Mouse (Mus musculus) embryo, embryonic 11.5 days (tissue): ENCODE data around the gene Tex12.

Experiments
- DNase-seq: peaks from one replicate; pipeline ENCODE4 v3.0.0-alpha.2; 2012; ENCODE audit warnings: low read depth, low spot score

Tex12 gene

GRCm38 (mm10) chr9:50561918-50562360 lies 814 bp upstream of the Tex12 start:
- DNase-seq, result no peak

GRCm38 (mm10) chr9:50555094-50555446 lies 6.1 kb downstream of the Tex12 start, which contains the start of gene Bco2:
Gene Bco2 (minus strand): TSS chr9:50555181.
- DNase-seq, result no peak

GRCm38 (mm10) chr9:50554241-50555093 lies 6.7 kb downstream of the Tex12 start, which contains the start of gene Il18:
Gene Il18 (plus strand): TSS chr9:50554827.
- no peak for DNase-seq

DNA sequence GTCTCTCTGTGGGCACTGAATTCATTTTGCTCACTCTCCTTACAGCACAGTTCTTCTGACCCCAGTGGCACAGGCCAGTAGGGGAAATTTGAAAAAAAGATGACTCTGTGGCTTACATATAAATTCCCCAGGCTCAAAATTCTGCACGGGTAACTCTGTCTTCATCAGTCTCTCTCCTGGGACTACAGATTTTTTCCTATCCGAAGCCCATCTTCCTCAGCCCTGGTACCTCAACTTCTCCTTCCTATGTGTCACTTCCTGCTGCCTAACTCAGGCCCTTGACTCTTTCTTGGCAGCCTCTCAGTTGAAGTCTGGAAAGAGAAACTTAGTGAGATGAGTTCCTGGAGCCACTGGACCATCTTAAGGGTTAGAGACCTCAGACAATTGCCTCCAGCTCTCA lies 7.6 kb downstream of the Tex12 start:
- no peak for DNase-seq

DNA sequence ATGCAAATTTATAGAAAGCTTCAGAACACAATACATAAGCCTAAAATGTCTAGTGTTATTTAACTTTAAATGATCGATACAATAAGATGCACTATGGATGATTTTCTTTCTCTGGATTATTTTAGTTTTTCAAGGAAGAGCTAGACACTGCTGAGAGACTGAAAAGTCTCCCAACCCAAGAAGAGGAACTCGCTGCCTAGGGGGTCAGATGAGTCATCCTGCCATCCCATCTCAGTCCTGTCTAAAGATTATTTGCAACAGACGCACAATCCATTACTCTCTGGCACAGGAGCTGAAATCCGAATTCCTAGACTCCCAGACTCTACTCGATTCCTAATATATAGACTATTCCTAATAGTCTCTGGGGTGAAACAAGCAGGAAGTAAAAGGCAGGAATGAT lies 8.9 kb downstream of the Tex12 start:
- DNase-seq, result no peak

DNA sequence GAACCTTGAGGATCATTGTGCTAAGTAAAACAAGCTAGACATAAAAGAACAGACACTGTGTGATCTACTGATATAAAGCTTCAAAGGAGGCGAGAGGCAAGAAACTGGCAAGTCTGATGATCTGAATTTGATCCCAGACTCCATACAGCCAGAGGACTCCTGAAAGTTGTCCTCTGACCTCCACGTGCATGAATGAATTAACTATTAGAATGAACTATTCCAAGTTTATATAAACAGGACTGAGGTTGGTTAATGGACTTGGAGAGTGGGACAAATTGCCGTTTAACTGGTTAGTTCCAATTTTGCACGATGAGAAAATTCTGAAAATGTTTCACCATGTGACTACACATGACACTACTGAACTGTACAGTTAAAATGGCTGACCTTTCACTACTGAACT lies 12.2 kb downstream of the Tex12 start:
- no peak for DNase-seq

- DNase-seq, result no peak
Measured at GRCm38 (mm10) chr9:50547859-50548478, 13.2 kb downstream of the Tex12 start.

GRCm38 (mm10) chr9:50542401-50542800 lies 18.7 kb downstream of the Tex12 start:
- no peak for DNase-seq

DNA sequence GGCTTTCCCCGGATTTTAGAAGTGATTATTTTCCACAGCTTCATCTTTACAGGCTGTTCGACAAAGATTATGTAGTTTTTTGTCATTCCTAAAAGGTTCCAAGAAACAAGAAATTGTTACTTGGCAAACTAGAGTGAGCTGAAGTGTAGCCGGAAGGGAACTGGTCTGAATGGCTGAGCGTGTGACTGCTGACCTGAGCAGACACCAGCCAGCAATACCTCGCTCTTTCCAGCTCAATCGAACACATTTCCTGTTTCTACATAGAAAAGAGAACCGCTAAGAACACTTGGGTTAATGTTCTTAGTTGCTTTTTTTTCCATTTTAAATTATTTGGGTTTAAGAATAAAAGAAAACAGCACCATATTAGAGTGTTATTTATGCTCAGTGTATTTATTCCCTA lies 21.0 kb downstream of the Tex12 start:
- no peak for DNase-seq

DNA sequence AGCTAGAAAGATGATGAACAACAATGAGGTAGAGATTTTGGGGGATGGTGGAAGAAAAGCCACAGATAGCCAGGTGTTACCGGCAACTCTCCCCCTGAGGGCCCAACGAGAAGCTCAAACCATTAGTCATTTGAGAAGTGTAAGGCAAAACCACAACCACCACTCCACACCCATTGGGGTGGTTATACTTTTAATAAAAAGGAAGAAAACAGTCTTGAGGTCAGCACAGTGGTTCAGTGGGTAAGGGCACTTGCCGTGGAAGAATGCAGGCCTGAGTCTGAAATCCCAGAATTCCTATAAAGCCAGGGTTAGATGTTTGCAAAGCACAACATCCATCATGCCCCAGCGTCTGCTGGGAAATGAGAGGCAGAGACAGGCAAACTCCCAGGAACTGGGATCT lies 23.8 kb downstream of the Tex12 start:
- DNase-seq, result no peak

DNA sequence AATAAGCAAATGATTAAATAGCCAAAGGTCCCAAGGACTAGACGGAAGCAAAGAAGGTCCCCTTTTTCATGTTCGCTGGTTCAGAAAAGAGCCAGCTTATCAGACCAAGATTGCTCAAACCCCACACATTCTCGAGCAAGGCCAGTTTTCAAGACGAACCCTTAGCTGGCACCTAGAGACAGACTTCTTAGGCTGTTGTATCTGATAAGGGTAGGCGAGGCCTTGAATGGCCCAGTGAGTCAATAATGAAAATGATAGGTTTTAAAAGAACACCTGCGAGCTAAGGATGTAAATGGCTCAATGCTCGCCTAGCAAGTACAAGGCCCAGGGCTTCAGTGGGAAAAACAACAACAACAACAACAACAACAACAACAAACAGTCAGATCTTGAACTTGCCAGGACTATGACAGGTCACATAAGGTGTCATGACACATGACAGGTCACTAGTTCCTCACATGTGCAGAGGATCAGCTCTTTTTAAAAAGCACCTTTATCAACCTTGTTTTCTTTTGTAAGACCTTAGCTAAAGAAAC lies 24.5 kb downstream of the Tex12 start:
- DNase-seq, result no peak

DNA sequence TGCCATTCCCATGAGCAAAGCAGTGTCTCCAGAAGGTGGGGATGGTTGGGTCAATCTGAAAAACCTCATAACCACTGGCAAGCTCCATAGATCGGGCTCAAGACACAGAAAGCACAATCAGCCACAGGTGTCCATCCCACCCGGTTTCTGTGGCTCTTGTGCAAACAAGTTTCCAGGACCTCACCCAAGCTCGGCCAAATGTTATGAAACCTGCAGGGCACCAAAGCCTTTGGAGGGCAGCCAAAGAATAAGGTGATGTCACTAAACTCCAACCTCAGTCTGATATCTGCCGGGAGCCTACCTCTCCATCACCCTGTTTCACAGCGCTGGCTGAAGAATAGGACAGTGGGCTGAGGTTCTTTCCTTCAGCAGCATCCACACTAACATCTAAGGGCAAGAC lies 25.2 kb downstream of the Tex12 start:
- DNase-seq, result no peak

- no peak for DNase-seq
Measured at GRCm38 (mm10) chr9:50533791-50534190, 27.3 kb downstream of the Tex12 start.

DNA sequence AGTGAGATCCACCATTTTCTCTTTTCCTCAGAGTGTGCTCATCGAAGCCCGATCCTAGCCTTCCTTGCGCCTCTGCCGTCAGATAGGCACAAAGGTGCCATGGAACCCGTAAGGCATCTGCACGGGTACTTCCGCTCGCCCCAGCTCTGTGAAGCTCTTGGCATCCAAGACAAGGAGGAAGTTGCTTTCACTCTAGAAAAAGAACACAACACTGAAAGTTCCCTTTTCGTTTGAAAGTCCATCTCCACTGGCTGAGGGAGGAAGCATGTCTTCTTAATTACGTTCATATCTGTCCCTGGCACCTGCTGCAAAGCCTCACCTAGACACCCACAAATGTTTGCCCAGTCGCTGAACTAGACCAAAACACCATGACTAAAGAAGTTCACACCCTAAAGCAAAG lies 27.8 kb downstream of the Tex12 start:
- DNase-seq, result no peak

- DNase-seq, result no peak
Measured at GRCm38 (mm10) chr9:50530890-50531289, 30.2 kb downstream of the Tex12 start.

- peak; percentile 97 for DNase-seq
Measured at GRCm38 (mm10) chr9:50528293-50528892, 32.7 kb downstream of the Tex12 start, which contains the start of gene Pts. Gene Pts (minus strand): TSS chr9:50528724.

GRCm38 (mm10) chr9:50527860-50528259 lies 33.3 kb downstream of the Tex12 start:
- no peak for DNase-seq

DNA sequence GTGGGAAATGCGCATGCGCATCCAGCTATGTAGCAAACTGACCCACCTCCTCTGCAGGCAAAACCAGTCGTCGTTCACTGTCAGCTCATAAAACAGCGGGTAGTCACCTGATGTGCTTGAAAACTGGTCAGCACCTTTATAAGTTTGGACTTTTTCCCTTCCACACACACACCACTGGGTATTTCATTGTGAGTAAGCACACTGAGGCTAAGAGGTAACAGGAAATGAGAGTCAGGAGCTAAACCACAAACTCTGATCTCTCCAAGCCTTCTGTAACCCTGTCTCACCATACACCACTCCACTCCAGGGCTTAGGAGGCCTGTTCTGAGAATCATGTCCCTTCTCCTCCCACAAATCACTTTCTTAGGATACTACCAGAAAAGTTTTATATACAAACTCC lies 35.5 kb downstream of the Tex12 start:
- DNase-seq, result no peak

DNA sequence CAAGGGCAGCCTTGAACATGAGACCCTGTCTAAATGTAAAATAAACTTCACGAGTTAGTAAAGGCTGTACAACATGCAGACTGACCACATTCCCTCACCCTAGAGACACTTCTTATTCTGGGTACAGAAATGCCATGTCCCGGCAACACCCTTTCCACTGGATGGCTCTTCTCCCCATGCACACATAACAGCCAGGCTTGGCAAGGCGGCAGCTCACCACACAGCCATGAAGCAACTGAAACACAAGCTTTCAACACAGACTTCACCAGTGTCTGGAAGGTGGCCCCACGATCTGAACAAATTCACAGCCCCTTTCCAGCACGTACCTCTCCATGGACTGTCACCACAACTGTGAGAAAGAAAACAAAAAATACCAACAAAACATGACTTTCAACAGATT lies 36.2 kb downstream of the Tex12 start:
- DNase-seq, result no peak

DNA sequence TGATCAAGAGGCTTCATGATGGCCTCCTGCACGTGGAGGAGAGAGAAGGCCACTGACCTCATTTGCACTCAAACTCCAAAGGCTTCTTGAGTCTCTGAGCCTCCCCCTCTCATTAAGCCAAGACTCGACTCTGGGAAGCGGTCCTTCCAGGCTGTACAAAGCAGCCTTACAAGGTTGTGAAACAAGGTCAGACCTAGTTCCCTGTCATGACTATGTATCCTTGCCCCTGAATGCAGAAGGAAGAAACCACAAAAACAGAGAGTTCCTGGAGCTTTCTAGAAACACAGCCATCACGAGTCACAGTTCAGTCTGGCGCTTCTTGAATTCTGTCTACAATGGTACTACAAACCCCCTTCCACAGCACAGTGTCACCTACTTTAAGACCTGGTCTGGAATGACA lies 38.6 kb downstream of the Tex12 start:
- DNase-seq, result no peak

GRCm38 (mm10) chr9:50521562-50521961 lies 39.6 kb downstream of the Tex12 start:
- DNase-seq, result no peak

DNA sequence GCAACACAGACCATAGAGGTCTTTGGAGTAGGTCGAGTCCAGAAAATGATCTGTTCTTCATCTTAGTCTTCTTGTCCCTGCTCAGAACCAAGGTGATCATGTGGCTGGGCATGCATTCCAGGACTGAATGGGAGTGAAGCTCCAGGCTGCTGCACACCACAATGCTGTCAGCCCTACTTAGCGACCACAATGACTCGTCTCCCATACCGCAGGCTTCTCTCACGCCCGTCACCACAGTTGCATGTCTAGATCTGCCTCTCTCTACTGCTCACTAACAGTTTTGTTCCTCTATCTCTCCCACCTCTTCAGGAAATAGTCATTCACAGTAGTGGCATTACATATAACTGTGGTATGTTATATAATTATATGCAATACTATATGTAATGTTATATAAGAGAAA lies 40.4 kb downstream of the Tex12 start:
- DNase-seq, result no peak
